Mouse (Mus musculus) liver, embryonic 15.5 days (tissue): ENCODE measurements around the gene Atp5g3. TPM values are rescaled to one million over a fixed set of nuclear protein-coding genes. Genes with fewer than 3 reads are reported as not detected.

Experiments used
- polyA plus RNA-seq: library from polyadenylated mRNA; unstranded; fragments of >200 nt; fragmentation: Nextera tagmentation; extraction: Ambion mirVana; gene quantifications from 2 replicates; pipeline ENCODE4 v1.2.1, GENCODE M21; 2015

Gene Atp5g3
- polyA plus RNA-seq, 1 experiment from 2014 or later = 686 TPM

Other genes with a start within 250 kb of the Atp5g3 start
- gene Chn1, start 136.0 kb downstream of the Atp5g3 start, polyA plus RNA-seq = 0.78 TPM in 2 replicates
- gene Atf2, start 18.7 kb downstream of the Atp5g3 start, polyA plus RNA-seq = 16.7 and 18.4 TPM in 2 replicates